Mouse (Mus musculus) CH12.LX (cell line): ENCODE results near the gene Dnaja3. TPM values are rescaled to one million over a fixed set of nuclear protein-coding genes. Genes with fewer than 3 reads are reported as not detected.

ENCODE experiments used
- DNase-seq: peaks from one replicate; pipeline ENCODE4 v3.0.0-alpha.2; 2013; ENCODE audit errors: extremely low read depth
- H3K27ac ChIP-seq: 2 replicates; pipeline ENCODE4 v1.5.1; 2012; ENCODE audit warnings: low read depth, mild to moderate bottlenecking, control low read depth, moderate library complexity; ENCODE audit not compliant: insufficient read depth
- H3K27me3 ChIP-seq: replicated peaks from 2 replicates; pipeline ENCODE3; 2012; ENCODE audit warnings: inconsistent platforms
- H3K36me3 ChIP-seq, 2 experiments: replicated peaks in 1 of 2; 2 replicates each; pipeline versions ENCODE3 to v1.6.1; 2012; ENCODE audit warnings: inconsistent platforms in 1 of 2, low read length in 1 of 2, mild to moderate bottlenecking in 1 of 2, mixed read lengths in 1 of 2, moderate library complexity in 1 of 2; ENCODE audit not compliant: control insufficient read depth in 1 of 2, insufficient read depth in 1 of 2
- H3K4me1 ChIP-seq, 2 experiments: 2 replicates each; pipeline ENCODE4 v1.6.1; 2012; ENCODE audit warnings: inconsistent platforms in 1 of 2, moderate library complexity in 1 of 2; ENCODE audit not compliant: insufficient read depth in 2 of 2, control insufficient read depth in 1 of 2
- H3K4me2 ChIP-seq: 2 replicates; pipeline ENCODE4 v1.6.1; 2012; ENCODE audit warnings: low read depth, mild to moderate bottlenecking, control low read depth; ENCODE audit not compliant: poor library complexity, insufficient read depth, severe bottlenecking
- H3K4me3 ChIP-seq, 3 experiments: fragments of 150-350 bp in 1 of 3; sonication (generic) in 1 of 3; replicated peaks in 1 of 3; 2 replicates each; pipeline versions ENCODE3 to v1.5.1; 2011 to 2012; ENCODE audit warnings: low read depth in 2 of 3, low read length in 2 of 3, mild to moderate bottlenecking in 2 of 3, moderate library complexity in 2 of 3, control low read depth in 1 of 3, improper control_type of control experiment in 1 of 3, inconsistent platforms in 1 of 3, mixed read lengths in 1 of 3; ENCODE audit not compliant: poor library complexity in 1 of 3
- H3K79me2 ChIP-seq: replicated peaks from 2 replicates; pipeline ENCODE4 v1.6.1; 2012; ENCODE audit warnings: mild to moderate bottlenecking, moderate library complexity; ENCODE audit not compliant: control insufficient read depth, poor library complexity, insufficient read depth, severe bottlenecking; ENCODE audit errors: extremely low read depth
- H3K9ac ChIP-seq: 2 replicates; pipeline ENCODE4 v1.6.1; 2012; ENCODE audit warnings: low read depth, mild to moderate bottlenecking, control low read depth, moderate library complexity; ENCODE audit not compliant: insufficient read depth
- H3K9me3 ChIP-seq: replicated peaks from 2 replicates; pipeline ENCODE3; 2012; ENCODE audit warnings: low read length, inconsistent platforms, mixed read lengths
- CHD1 ChIP-seq: IDR thresholded peaks from 2 replicates; pipeline ENCODE4 v1.6.1; 2012; ENCODE audit warnings: low read depth, low read length, improper control_type of control experiment, inconsistent platforms
- CHD2 ChIP-seq: IDR thresholded peaks from 2 replicates; pipeline ENCODE4 v1.6.1; 2011; ENCODE audit warnings: low read length, improper control_type of control experiment
- ETS1 ChIP-seq: conservative IDR thresholded peaks from 2 replicates; pipeline ENCODE4 v1.6.1; 2012; ENCODE audit warnings: low read depth, mild to moderate bottlenecking, inconsistent platforms, low read length, improper control_type of control experiment, moderate library complexity
- JUND ChIP-seq: conservative IDR thresholded peaks from 2 replicates; pipeline ENCODE4 v1.6.1; 2011; ENCODE audit warnings: low read depth, low read length, improper control_type of control experiment
- KAT2A ChIP-seq: IDR thresholded peaks from 2 replicates; pipeline ENCODE4 v1.6.1; 2012; ENCODE audit warnings: low read length, improper control_type of control experiment, inconsistent platforms; ENCODE audit not compliant: insufficient replicate concordance
- MAZ ChIP-seq: IDR thresholded peaks from 2 replicates; pipeline ENCODE4 v1.6.1; 2012; ENCODE audit warnings: low read depth, mild to moderate bottlenecking, inconsistent platforms, low read length, improper control_type of control experiment, moderate library complexity
- MYC ChIP-seq: IDR thresholded peaks from 2 replicates; pipeline ENCODE4 v1.6.1; 2011; ENCODE audit warnings: low read depth, mild to moderate bottlenecking, improper control_type of control experiment, low read length
- NELFE ChIP-seq: IDR thresholded peaks from 2 replicates; pipeline ENCODE4 v1.6.1; 2011; ENCODE audit warnings: low read depth, low read length, improper control_type of control experiment
- POLR2A ChIP-seq: IDR thresholded peaks from 2 replicates; pipeline ENCODE4 v1.6.1; 2011; ENCODE audit warnings: low read depth, mild to moderate bottlenecking, improper control_type of control experiment, low read length
- POLR2AphosphoS2 ChIP-seq: IDR thresholded peaks from 2 replicates; pipeline ENCODE4 v1.6.1; 2011; ENCODE audit warnings: low read depth, low read length, improper control_type of control experiment
- SIN3A ChIP-seq: IDR thresholded peaks from 2 replicates; pipeline ENCODE4 v1.6.1; 2012; ENCODE audit warnings: low read length, improper control_type of control experiment, inconsistent platforms
- SMC3 ChIP-seq: IDR thresholded peaks from 2 replicates; pipeline ENCODE4 v1.6.1; 2011; ENCODE audit warnings: low read depth, low read length, improper control_type of control experiment
- TBP ChIP-seq: conservative IDR thresholded peaks from 2 replicates; pipeline ENCODE4 v1.6.1; 2011; ENCODE audit warnings: low read depth, low read length, improper control_type of control experiment
- TCF12 ChIP-seq: IDR thresholded peaks from 2 replicates; pipeline ENCODE4 v1.6.1; 2014; ENCODE audit warnings: low read depth, mild to moderate bottlenecking, inconsistent platforms, low read length, improper control_type of control experiment
- ZC3H11A ChIP-seq: IDR thresholded peaks from 2 replicates; pipeline ENCODE4 v1.6.1; 2012; ENCODE audit warnings: low read depth, mild to moderate bottlenecking, inconsistent platforms, low read length, improper control_type of control experiment
- ZMIZ1 ChIP-seq: IDR thresholded peaks from 2 replicates; pipeline ENCODE4 v1.6.1; 2012; ENCODE audit warnings: low read depth, mild to moderate bottlenecking, inconsistent platforms, low read length, improper control_type of control experiment
- dilution Hi-C: fragments of 300-500 bp; cut with MboI; formaldehyde crosslinking; loops from 2 replicates; pipeline ENCODE4 v1.14.3; 2020; ENCODE audit warnings: low sequenced_read_pairs; ENCODE audit not compliant: extremely low pct_unique_long_range_greater_than_20kb, extremely low pct_ligation_motif_present
- in situ Hi-C: fragments of 300-500 bp; cut with MboI; formaldehyde crosslinking; loops from 3 replicates; pipeline ENCODE4 v1.14.3; 2019; ENCODE audit warnings: low sequenced_read_pairs, low pct_ligation_motif_present, low pct_unique_long_range_greater_than_20kb, mixed read lengths
- polyA plus RNA-seq: library from polyadenylated mRNA; unstranded; fragments of >175 nt; gene quantifications from 2 replicates; pipeline ENCODE4 v1.2.1, GENCODE M21; 2012; ENCODE audit warnings: low read depth; ENCODE audit not compliant: insufficient read length
- total RNA-seq, 2 experiments: library from RNA; depleted of rRNA; stranded (reverse); fragments of 300-350 nt in 1 of 2; fragments of >200 nt in 1 of 2; gene quantifications; 2 replicates each; pipeline ENCODE4 v1.2.3; 2012 to 2014

Dnaja3 gene
- total RNA-seq (2012; rRNA removed) (80.4 and 81.8 TPM in 2 replicates), total RNA-seq (2014; rRNA removed) (85.1 and 85.3 TPM in 2 replicates), polyA plus RNA-seq (51.5 and 56.6 TPM in 2 replicates)

DNA sequence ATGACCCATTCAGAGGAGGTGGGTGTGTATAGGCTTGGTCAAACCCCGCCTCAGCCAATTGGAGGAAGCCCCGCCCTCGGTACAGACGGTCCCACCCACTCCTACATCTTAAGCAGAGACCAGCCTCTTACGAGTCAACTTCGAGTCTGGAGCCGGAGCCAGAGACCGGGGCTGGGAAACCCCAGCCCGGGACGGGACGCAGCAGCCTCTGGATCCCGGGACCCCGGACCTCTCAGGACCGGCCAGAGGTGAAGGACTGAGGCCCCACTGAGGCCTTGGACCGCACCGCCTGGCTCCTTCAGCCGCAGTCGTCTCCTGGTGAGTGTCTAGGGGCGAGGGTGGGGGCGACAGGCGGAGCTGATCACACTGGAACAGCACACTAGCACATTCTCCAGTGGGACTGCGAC lies at the start of gene Dnaja3, which contains the start of gene Vasn:
Gene Dnaja3, plus strand, starts transcription at position 159 of the 407 bp plus-strand sequence.
Gene Vasn, plus strand, starts transcription at position 111 of the 407 bp plus-strand sequence.
- dilution Hi-C loops (no loop called here), in situ Hi-C loops (loop anchor here (25.0 kb wide), 1 partner anchor 497 kb away; the partner anchor contains the start of genes Ppl and Sec14l5)
- H3K9ac ChIP-seq = peak within 1 kb of the TSS; percentile 41
- H3K27ac ChIP-seq = peak within 1 kb of the TSS; percentile 1; the same call in 1 of the 2 replicates
- H3K36me3 ChIP-seq = peaks cover 20 to 81% of the 10 kb centered on the region in 2 experiments
- peak within 1 kb of the TSS; percentile 55 to 60 (median 59) for H3K4me3 ChIP-seq
- DNase-seq = peak; percentile 95
- H3K79me2 ChIP-seq = no peaks in the 10 kb centered on the region
- H3K9me3 ChIP-seq = no peaks in the 10 kb centered on the region
- TF ChIP-seq NELFE = 0 out of 2 replicates have a peak, but pooled peaks have one; percentile 52
- TF ChIP-seq POLR2A = peak; percentile 79
- TF ChIP-seq CHD2 = no peak
- TF ChIP-seq JUND = no peak
- TF ChIP-seq POLR2AphosphoS2 = no peak
- TF ChIP-seq TCF12 = 0 out of 2 replicates have a peak, but pooled peaks have one; percentile 22
- TF ChIP-seq SMC3 = no peak
- peak; percentile 71; the same call in 1 of the 2 replicates for TF ChIP-seq MAZ
- no peak for TF ChIP-seq KAT2A
- TF ChIP-seq MYC = no peak
- TF ChIP-seq TBP = peak; percentile 73
- TF ChIP-seq ZC3H11A = no peak
- TF ChIP-seq SIN3A = peak; percentile 51; the same call in 1 of the 2 replicates
- no peak for TF ChIP-seq ETS1
- peak within 1 kb of the TSS; percentile 81 for H3K4me2 ChIP-seq
- H3K27me3 ChIP-seq = no peaks in the 10 kb centered on the region
- peaks cover 16 to 32% of the 10 kb centered on the region in 2 experiments for H3K4me1 ChIP-seq

DNA sequence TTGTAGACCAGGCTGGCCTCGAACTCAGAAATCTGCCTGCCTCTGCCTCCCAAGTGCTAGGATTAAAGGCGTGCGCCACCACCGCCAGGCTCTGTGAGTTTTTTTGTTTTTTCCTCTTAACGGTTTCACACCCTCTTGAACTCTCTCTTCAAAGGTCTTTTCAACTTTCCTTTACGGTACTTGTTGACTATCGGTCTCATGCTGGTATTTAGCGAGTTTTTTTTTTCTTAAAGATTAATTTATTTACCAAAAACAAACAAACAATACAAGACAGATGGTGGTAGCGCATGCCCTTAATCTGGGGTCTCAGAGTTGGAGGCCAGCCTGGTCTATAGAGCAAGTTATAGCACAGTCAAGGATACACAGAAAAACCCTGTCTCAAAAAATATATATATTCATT lies 49.6 kb upstream of the Dnaja3 start:
- peak; percentile 51 for DNase-seq
- H3K27me3 ChIP-seq = peaks cover 10% of the 10 kb centered on the region
- dilution Hi-C loops = no loop called here
- no peak for TF ChIP-seq CHD1
- no peak for TF ChIP-seq MAZ
- TF ChIP-seq POLR2AphosphoS2 = no peak
- TF ChIP-seq ZMIZ1 = no peak
- no peak for TF ChIP-seq MYC
- TF ChIP-seq, all 38 proteins: peak for 0
- peaks cover 14 to 32% of the 10 kb centered on the region in 2 experiments for H3K4me1 ChIP-seq
- H3K4me2 ChIP-seq = no peak overlapping the region
- no peaks in the 10 kb centered on the region for H3K9me3 ChIP-seq
- no peak overlapping the region for H3K9ac ChIP-seq
- H3K79me2 ChIP-seq = no peaks in the 10 kb centered on the region
- no peaks in the 10 kb centered on the region for H3K36me3 ChIP-seq
- in situ Hi-C loops = no loop called here
- no peak overlapping the region for H3K27ac ChIP-seq
- no peak overlapping the region for H3K4me3 ChIP-seq
